Mouse (Mus musculus): ENCODE results near the gene Sco1. TPM values are rescaled to one million over a fixed set of nuclear protein-coding genes. Genes with fewer than 3 reads are reported as not detected.

Gene Sco1
- total and polyA plus RNA-seq, 3 experiments = 14.1 to 32.9 TPM; not detected in 1

- Histone ChIP-seq H3K79me2 (ENCODE audit: control insufficient read depth, insufficient read depth, low read length, poor library complexity) (no peaks in the 10 kb centered on the region), H3K27ac (ENCODE audit: control insufficient read depth, low read depth, low read length) (no peak within 1 kb of the TSS), H3K9me3 (replicated peaks; ENCODE audit: insufficient read depth, low read length) (no peaks in the 10 kb centered on the region), H3K4me1 (ENCODE audit: control insufficient read depth in 1 of 2, insufficient read depth in 2 of 2, low read length in 2 of 2) (peaks cover 3 to 6% of the 10 kb centered on the region in 2 experiments; a peak in 3 of 4 replicates), H3K9ac (ENCODE audit: control insufficient read depth, low read depth, low read length, poor library complexity, severe bottlenecking) (no peak within 1 kb of the TSS), H3K36me3 (ENCODE audit: control insufficient read depth in 1 of 2, insufficient read depth in 2 of 2, low read length in 2 of 2) (peaks cover 0 to 2% of the 10 kb centered on the region in 2 experiments; a peak in 1 of 4 replicates), H3K27me3 (ENCODE audit: control insufficient read depth in 1 of 2, insufficient read depth in 2 of 2, low read length in 2 of 2) (peaks cover 4 to 6% of the 10 kb centered on the region in 2 experiments; a peak in 2 of 4 replicates), H3K4me3 (ENCODE audit: control insufficient read depth in 1 of 2, insufficient read depth in 1 of 2, low read depth in 2 of 2, low read length in 2 of 2) (no peak within 1 kb of the TSS)
- DNase-seq (ENCODE audit: low read depth, low spot score) = no peak
- TF ChIP-seq ETS1 (IDR thresholded peaks at IDR 0.05; ENCODE audit: low read depth, low read length) (no peak), KAT2A (conservative IDR thresholded peaks at IDR 0.05; ENCODE audit: low read depth, low read length) (no peak), ZKSCAN1 (IDR thresholded peaks at IDR 0.05; ENCODE audit: low read depth, low read length) (no peak), RAD21 (IDR thresholded peaks at IDR 0.05; ENCODE audit: low read depth, low read length) (no peak), MAX (IDR thresholded peaks at IDR 0.05; ENCODE audit: low read length) (no peak), RCOR1 (IDR thresholded peaks at IDR 0.05; ENCODE audit: low read depth, low read length) (no peak), BHLHE40 (IDR thresholded peaks at IDR 0.05; ENCODE audit: borderline replicate concordance, low read depth, low read length) (no peak), MXI1 (IDR thresholded peaks at IDR 0.05; ENCODE audit: low read depth, low read length) (no peak), POLR2AphosphoS5 (IDR thresholded peaks at IDR 0.05; ENCODE audit: borderline replicate concordance, low read depth, low read length) (no peak), ZC3H11A (IDR thresholded peaks at IDR 0.05; ENCODE audit: low read depth, low read length) (no peak), JUND (IDR thresholded peaks at IDR 0.05; ENCODE audit: low read depth, low read length) (no peak), MAZ (IDR thresholded peaks at IDR 0.05; ENCODE audit: low read depth, low read length) (no peak), MEF2A (IDR thresholded peaks at IDR 0.05; ENCODE audit: extremely low read depth, insufficient replicate concordance, low read depth, low read length, poor library complexity, severe bottlenecking) (no peak), GATA1 (IDR thresholded peaks at IDR 0.05; ENCODE audit: low read depth, low read length) (no peak), USF2 (IDR thresholded peaks at IDR 0.05; ENCODE audit: borderline replicate concordance in 1 of 2, insufficient read depth in 1 of 2, low read depth in 1 of 2, low read length in 2 of 2) (no peak), EP300 (IDR thresholded peaks at IDR 0.05; ENCODE audit: low read depth in 1 of 2, low read length in 2 of 2) (no peak), ZMIZ1 (IDR thresholded peaks at IDR 0.05; ENCODE audit: low read depth, low read length) (no peak), CTCF (IDR thresholded peaks at IDR 0.05 in 2 of 3, conservative IDR thresholded peaks at IDR 0.05 in 1 of 3; ENCODE audit: control insufficient read depth in 1 of 3, insufficient read depth in 1 of 3, low read depth in 2 of 3, low read length in 3 of 3, poor library complexity in 1 of 3, severe bottlenecking in 1 of 3) (no peak), CHD1 (IDR thresholded peaks at IDR 0.05; ENCODE audit: low read depth, low read length) (no peak)
These were observed 25.5 kb downstream of the Sco1 start, which contains the start of gene Myh3 for GRCm38 (mm10) chr11:67078000-67078399. Gene Myh3 (plus strand): TSS chr11:67078300.

DNA sequence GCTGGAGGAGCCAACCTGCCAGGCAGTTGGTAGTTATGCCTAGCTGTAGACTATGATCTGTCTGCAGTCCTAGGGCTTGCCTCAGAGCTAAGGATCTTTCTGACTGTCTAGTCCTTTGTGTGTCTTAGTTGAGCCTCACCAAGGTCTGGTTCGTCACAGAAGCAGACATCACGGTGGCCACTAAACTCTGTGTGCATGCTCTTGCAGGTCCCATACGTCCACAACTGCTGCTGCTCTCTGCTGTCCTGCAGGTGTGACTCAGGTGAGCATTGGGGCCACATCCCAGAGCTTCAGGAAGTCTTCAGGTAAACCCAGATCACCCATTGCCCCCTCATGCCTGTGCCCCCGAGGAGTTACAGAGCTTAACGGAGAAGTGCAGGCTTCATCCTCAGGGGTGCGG lies 26.4 kb downstream of the Sco1 start:
- peaks cover 4% of the 10 kb centered on the region in 2 experiments; a peak in 1 of 4 replicates for H3K27me3 ChIP-seq (ENCODE audit: control insufficient read depth in 1 of 2, insufficient read depth in 2 of 2, low read length in 2 of 2)
- TF ChIP-seq MAX (IDR thresholded peaks at IDR 0.05; ENCODE audit: low read length) (no peak), ZC3H11A (IDR thresholded peaks at IDR 0.05; ENCODE audit: low read depth, low read length) (no peak), RAD21 (IDR thresholded peaks at IDR 0.05; ENCODE audit: low read depth, low read length) (no peak), KAT2A (conservative IDR thresholded peaks at IDR 0.05; ENCODE audit: low read depth, low read length) (no peak), GATA1 (IDR thresholded peaks at IDR 0.05; ENCODE audit: low read depth, low read length) (no peak), TCF12 (IDR thresholded peaks at IDR 0.05; ENCODE audit: low read depth, low read length) (no peak), ZMIZ1 (IDR thresholded peaks at IDR 0.05; ENCODE audit: low read depth, low read length) (no peak), MYB (IDR thresholded peaks at IDR 0.05; ENCODE audit: low read depth, low read length) (no peak), BHLHE40 (IDR thresholded peaks at IDR 0.05; ENCODE audit: borderline replicate concordance, low read depth, low read length) (no peak), HCFC1 (IDR thresholded peaks at IDR 0.05; ENCODE audit: low read depth, low read length) (no peak), CTCF (IDR thresholded peaks at IDR 0.05 in 2 of 3, conservative IDR thresholded peaks at IDR 0.05 in 1 of 3; ENCODE audit: control insufficient read depth in 1 of 3, insufficient read depth in 1 of 3, low read depth in 2 of 3, low read length in 3 of 3, poor library complexity in 1 of 3, severe bottlenecking in 1 of 3) (no peak), ZNF384 (IDR thresholded peaks at IDR 0.05; ENCODE audit: low read depth, low read length) (no peak), USF2 (IDR thresholded peaks at IDR 0.05; ENCODE audit: borderline replicate concordance in 1 of 2, insufficient read depth in 1 of 2, low read depth in 1 of 2, low read length in 2 of 2) (no peak), E2F4 (IDR thresholded peaks at IDR 0.05; ENCODE audit: borderline replicate concordance, low read depth, low read length) (no peak), POLR2AphosphoS5 (IDR thresholded peaks at IDR 0.05; ENCODE audit: borderline replicate concordance, low read depth, low read length) (no peak), RCOR1 (IDR thresholded peaks at IDR 0.05; ENCODE audit: low read depth, low read length) (no peak), NELFE (IDR thresholded peaks at IDR 0.05; ENCODE audit: low read depth, low read length) (no peak), TAL1 (IDR thresholded peaks at IDR 0.05; ENCODE audit: low read length) (no peak), MAZ (IDR thresholded peaks at IDR 0.05; ENCODE audit: low read depth, low read length) (no peak)

More for the DNA sequence above, 26.4 kb downstream of the Sco1 start:
- Histone ChIP-seq H3K36me3 (ENCODE audit: control insufficient read depth in 1 of 2, insufficient read depth in 2 of 2, low read length in 2 of 2) (peaks cover 0 to 2% of the 10 kb centered on the region in 2 experiments; a peak in 1 of 4 replicates), H3K27ac (ENCODE audit: control insufficient read depth, low read depth, low read length) (no peak overlapping the region), H3K9ac (ENCODE audit: control insufficient read depth, low read depth, low read length, poor library complexity, severe bottlenecking) (no peak overlapping the region), H3K4me3 (ENCODE audit: control insufficient read depth in 1 of 2, insufficient read depth in 1 of 2, low read depth in 2 of 2, low read length in 2 of 2) (no peak overlapping the region), H3K79me2 (ENCODE audit: control insufficient read depth, insufficient read depth, low read length, poor library complexity) (no peaks in the 10 kb centered on the region), H3K4me1 (ENCODE audit: control insufficient read depth in 1 of 2, insufficient read depth in 2 of 2, low read length in 2 of 2) (peaks cover 6 to 10% of the 10 kb centered on the region in 2 experiments; a peak in 3 of 4 replicates), H3K9me3 (replicated peaks; ENCODE audit: insufficient read depth, low read length) (no peaks in the 10 kb centered on the region)
- no peak for DNase-seq (ENCODE audit: low read depth, low spot score)

Measured in MEL (cell line).